Mouse (Mus musculus) small intestine, adult 2 months (tissue): Measurements from ENCODE around the gene Cd59b.

Experiments used
- CTCF ChIP-seq: fragments of 200-500 bp; IDR thresholded peaks from 2 replicates; pipeline ENCODE4 v1.5.1; 2012; ENCODE audit warnings: low read depth, mild to moderate bottlenecking, control low read depth, inconsistent platforms, low read length, moderate library complexity, mixed read lengths; ENCODE audit not compliant: insufficient replicate concordance, insufficient read length; ENCODE audit errors: extremely low read depth
- POLR2A ChIP-seq: fragments of 200-500 bp; IDR thresholded peaks from 2 replicates; pipeline ENCODE4 v1.6.1; 2012; ENCODE audit warnings: low read depth, mild to moderate bottlenecking, control low read depth, inconsistent platforms, low read length, moderate library complexity

GRCm38 (mm10) chr2:104132266-104132859, 62.7 kb downstream of the Cd59b start:
- TF ChIP-seq POLR2A (no peak), CTCF (no peak)
